Mouse (Mus musculus) adipose tissue, adult 10 weeks (tissue): ENCODE measurements around the gene Olfr1200. TPM values are rescaled to one million over a fixed set of nuclear protein-coding genes. Genes with fewer than 3 reads are reported as not detected.

Source experiments
- polyA plus RNA-seq: library from polyadenylated mRNA; stranded (reverse); fragments of 350-450 nt; fragmentation: Illumina TruSeq; extraction: RNeasy Lipid Tissue Mini Kit (QIAGEN cat#74804); gene quantifications from one replicate; pipeline ENCODE4 v1.2.3, GENCODE M21; 2014; ENCODE audit warnings: low read depth, low replicate concordance

The Olfr1200 gene
- not detected for polyA plus RNA-seq

DNA sequence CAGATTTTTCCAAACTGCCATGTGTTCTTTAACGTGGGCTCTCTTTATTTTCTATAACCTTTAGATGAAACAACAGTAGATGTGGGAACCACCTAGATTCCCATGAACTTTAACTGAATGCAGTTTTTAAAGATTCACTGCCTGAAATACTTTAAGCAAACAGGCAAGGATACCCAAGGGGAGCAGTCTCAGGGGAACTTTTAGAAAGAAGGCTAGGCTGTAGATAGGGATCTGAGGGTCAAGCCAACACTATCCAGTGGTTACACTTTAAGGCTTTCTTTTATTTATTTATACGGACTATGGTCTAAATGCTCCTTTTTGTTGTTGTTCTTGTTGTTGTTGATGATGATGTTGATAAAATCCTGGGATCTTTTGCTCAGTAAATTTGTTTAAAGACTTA, at the start of gene Olfr1200:
Gene Olfr1200, minus strand, starts transcription at position 101 of the 400 bp plus-strand sequence.

DNA sequence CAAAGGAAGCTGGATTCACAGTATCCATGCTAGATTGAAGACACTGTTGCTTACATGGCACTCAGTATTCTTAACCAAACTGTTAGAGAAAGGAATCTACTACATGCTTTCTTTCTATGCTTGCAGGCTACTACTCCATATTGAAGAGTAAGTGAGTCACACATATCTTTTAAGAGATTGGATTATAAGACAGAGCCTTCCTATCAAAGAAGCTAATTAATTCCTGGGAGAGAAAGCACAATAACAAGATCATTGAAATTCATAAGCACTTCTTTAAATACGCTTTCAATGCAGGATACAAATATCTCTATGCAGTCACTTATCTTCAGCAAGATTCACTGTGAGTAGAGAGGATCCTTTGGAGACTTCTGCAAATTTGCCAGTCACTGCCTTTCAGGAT, 43.9 kb upstream of the Olfr1200 start, which contains the start of gene Olfr1202:
Gene Olfr1202, plus strand, starts transcription at position 301 of the 400 bp plus-strand sequence.

DNA sequence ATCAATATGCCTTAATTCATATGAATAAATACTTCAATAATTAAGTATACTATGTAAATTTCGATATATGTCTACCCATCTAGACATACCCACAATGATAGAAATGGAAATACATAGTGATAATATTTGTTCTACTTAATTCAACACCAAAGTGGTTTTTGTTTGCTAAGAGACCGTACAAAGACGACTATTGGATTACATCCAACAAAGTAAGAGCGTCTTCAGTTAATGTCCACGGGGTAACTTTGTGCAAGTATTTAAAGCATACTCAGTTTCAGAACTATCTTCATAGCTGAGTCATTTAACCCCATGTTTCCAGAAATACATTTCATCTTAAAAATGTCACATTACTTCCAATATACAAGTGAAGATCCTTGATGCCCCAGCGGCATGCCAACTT, 22.4 kb upstream of the Olfr1200 start, which contains the start of gene Olfr1201:
Gene Olfr1201, plus strand, starts transcription at position 301 of the 400 bp plus-strand sequence.

DNA sequence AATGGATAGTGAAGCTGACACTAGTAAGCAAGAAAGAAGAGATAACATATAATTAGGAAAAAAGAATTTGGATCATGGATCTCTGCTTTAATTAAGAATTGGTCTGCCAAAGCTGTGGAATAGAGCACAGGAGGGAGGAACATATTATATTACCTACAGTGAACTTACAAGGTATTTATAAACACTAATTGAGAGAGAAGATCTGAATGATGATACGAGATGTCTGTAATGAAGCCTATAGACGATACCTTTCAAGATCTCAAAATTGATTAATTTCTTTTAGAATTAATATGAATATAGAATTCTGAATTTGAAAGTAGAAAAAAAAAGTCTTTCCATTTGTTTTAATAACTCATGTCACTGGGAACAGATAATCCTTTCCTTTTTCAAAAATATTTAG, 9.9 kb downstream of the Olfr1200 start, which contains the start of gene Olfr1199:
Gene Olfr1199, minus strand, starts transcription at position 101 of the 400 bp plus-strand sequence.

DNA sequence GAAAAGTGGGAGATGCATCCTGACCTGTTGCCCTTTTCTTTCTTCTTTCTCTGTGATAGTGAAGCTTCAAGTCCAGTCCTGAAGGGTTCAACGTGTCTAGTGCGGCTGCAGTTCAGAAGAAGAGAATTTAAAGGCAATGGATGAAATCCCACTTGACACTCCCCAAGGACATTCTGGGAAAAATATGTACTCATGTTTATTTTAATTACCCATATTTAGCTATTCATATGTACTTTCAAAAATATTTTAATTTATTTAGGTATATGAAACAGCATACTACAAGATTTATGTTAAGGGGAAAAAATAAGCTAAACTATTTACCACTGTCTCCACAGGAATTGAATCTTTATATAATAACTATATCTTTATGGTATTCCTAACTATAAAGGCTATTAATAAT, 19.0 kb downstream of the Olfr1200 start, which contains the start of gene Olfr1198:
Gene Olfr1198, minus strand, starts transcription at position 101 of the 400 bp plus-strand sequence.

DNA sequence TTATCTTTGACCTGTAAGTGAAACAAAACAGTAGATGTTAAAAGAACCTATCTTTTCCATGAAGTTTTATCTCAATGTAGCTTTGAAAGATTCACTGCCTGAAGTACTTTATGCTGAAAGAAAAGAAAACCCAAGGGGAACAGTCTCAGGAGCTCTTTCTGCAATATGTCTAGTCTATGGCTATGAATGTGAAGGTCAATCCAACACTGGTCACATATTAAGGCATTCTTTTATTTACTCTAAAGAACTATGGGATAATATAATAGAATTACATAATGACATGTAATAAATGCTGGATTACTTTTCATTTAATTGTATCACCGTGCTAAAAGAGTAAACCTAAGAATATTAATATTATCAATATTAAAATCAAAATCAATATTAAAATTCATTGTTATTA, 38.0 kb downstream of the Olfr1200 start, which contains the start of gene Olfr1197:
Gene Olfr1197, minus strand, starts transcription at position 101 of the 400 bp plus-strand sequence.

Other genes with a start within 250 kb of the Olfr1200 start
- gene Olfr1188, start 213.6 kb downstream of the Olfr1200 start, polyA plus RNA-seq: not detected
- not detected for gene Olfr1189, start 184.0 kb downstream of the Olfr1200 start, polyA plus RNA-seq
- not detected for gene Olfr1191-ps1, start 129.9 kb downstream of the Olfr1200 start, polyA plus RNA-seq
- gene Olfr1192-ps1, start 122.0 kb downstream of the Olfr1200 start, polyA plus RNA-seq: not detected
- gene Olfr1193, start 94.9 kb downstream of the Olfr1200 start, polyA plus RNA-seq: not detected
- gene Olfr1195, start 81.3 kb downstream of the Olfr1200 start, polyA plus RNA-seq: not detected
- gene Olfr1196, start 65.9 kb downstream of the Olfr1200 start, polyA plus RNA-seq: not detected
- gene Olfr1197, start 38.1 kb downstream of the Olfr1200 start, polyA plus RNA-seq: not detected
- gene Olfr1198, start 19.1 kb downstream of the Olfr1200 start, polyA plus RNA-seq: not detected
- not detected for gene Olfr1199, start 10.0 kb downstream of the Olfr1200 start, polyA plus RNA-seq
- gene Olfr1201, start 22.5 kb upstream of the Olfr1200 start, polyA plus RNA-seq: not detected
- not detected for gene Olfr1202, start 44.0 kb upstream of the Olfr1200 start, polyA plus RNA-seq
- not detected for gene Olfr1205, start 59.2 kb upstream of the Olfr1200 start, polyA plus RNA-seq
- gene Olfr1204, start 78.8 kb upstream of the Olfr1200 start, polyA plus RNA-seq: not detected
- gene Olfr1206, start 92.7 kb upstream of the Olfr1200 start, polyA plus RNA-seq: not detected
- not detected for gene Olfr1208, start 131.8 kb upstream of the Olfr1200 start, polyA plus RNA-seq
- gene Olfr1209, start 144.7 kb upstream of the Olfr1200 start, polyA plus RNA-seq: not detected
- gene Olfr1211, start 167.6 kb upstream of the Olfr1200 start, polyA plus RNA-seq: not detected
- gene Olfr1212, start 183.5 kb upstream of the Olfr1200 start, polyA plus RNA-seq: not detected
- gene Gm13762, start 209.8 kb upstream of the Olfr1200 start, polyA plus RNA-seq: not detected
- gene Olfr1214, start 222.2 kb upstream of the Olfr1200 start, polyA plus RNA-seq: not detected
- not detected for gene Olfr1215, start 236.5 kb upstream of the Olfr1200 start, polyA plus RNA-seq
- gene Olfr1216, start 247.9 kb upstream of the Olfr1200 start, polyA plus RNA-seq: not detected